Mouse (Mus musculus) c-Kit-positive CD71-positive TER-119-negative erythroid progenitor cells, embryonic 14.5 days (primary cell): ENCODE measurements around the gene Zfp524.
A peak's percentile ranks its signal among the peaks of the same experiment; 100 is the strongest.
"Not testable (repeated sequence)": the region's sequence is repeated elsewhere in the genome, so short reads cannot be mapped to it uniquely, and the experiment has no call there.

Experiments
- DNase-seq: peaks from one replicate; pipeline ENCODE4 v3.0.0-alpha.2; 2013; ENCODE audit warnings: low read depth

The Zfp524 gene

DNA sequence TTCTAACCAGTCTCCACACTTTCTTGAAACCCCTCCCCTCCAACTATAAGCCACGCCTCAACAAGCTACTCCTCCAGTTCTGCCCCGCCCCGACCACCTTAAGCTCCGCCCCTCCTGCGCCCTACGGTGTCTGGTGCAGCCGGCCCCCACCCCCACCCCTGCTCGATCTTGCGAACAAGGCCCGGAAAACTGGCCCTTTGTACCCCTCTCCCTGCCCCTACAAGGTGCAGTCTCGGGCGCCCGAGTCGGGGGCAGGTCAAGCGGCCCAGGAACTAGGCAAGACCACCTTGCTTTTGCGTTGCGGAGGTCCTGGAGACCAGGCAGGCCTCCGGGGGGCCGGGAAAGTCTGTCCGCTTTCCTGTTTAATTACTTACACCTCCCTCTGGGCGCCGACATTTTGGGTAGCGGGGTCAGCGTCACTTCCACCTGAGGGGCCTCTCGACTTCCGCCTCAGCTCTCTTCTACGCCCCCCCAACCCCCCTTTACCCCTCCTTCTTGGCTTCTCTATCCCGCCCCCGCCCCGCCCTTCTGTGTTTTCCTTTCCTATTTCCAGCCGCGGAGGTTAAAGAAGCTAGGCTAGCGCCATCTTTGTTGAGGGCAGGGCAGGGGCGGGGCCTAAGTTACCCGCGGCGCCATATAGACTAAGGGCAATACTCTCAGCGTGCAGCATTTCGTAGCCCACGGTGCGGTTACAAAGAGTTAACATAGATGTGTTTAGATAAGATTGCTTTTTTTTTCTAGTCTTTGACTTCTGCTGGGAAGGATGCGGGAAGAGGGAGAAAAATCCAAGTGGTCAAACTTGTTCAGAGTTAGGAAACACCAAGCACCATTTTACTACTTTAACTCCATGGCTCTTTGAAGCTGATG is at the start of gene Zfp524, which contains the start of gene Fiz1:
Gene Zfp524 (plus strand): TSS at position 165 of the 867 bp plus-strand sequence.
Gene Fiz1 (minus strand): TSS at position 447 of the 867 bp plus-strand sequence.
- DNase-seq: peak; percentile 97

DNA sequence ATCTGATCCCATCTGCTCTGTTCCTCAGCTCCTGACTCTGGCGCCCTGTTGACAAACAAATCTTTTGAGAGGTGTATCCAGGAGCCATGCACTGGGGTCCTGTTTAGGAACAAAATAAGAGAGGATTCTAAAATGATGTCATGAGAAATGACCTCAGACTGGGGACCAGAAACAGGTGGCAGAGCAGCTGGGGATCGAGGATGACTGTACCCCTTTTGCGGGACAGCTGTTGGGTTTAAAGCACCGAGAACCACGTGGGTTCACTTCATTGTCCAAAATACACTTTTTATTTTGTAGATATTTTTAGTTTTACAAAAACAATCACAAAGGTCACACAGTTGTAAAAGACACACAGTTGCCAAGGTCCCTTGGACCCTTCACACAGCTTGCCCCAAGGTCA is 49.2 kb upstream of the Zfp524 start:
- DNase-seq: no peak

DNA sequence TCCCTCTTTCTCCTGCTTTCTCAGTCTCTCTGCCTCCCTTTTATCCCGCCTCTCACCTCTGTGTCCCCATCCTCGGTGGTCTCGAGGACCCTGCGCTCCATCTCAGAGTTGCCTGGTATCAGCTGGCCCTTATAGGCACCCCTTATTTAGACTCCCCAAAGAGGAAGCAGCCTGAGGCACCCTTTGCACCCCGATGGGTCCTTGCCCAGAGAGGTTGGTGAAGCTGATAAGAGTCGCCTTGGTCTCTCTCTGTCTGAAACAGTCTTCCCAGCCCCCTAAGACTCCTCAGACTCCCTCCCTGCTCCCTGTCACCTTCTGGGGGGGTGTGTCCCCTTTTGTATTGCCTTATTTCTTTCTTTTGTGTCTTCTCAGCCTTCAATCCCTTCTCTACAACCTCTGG is 43.1 kb upstream of the Zfp524 start, which contains the start of gene Sbk3:
Gene Sbk3 (minus strand): TSS at position 101 of the 400 bp plus-strand sequence.
- no peak for DNase-seq

DNA sequence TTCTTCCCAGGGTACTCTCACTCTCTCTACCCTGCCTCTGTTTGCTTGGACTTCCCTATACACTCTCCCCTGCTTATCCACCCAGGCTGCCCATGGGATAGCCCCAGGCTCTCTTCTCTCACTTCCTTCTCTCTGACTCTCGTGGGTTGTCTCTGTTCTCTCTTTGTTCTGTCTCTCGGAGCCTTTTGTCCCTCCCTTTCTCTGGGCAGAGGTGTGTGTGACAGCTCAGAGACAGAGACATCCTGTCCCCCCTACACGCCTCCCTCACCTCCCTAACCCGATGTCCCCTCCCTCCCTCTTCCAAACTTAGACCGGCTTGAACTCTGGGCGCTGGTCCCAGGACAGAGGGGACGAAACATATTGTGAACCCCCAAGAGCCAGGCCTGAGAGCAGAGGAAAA is 42.5 kb upstream of the Zfp524 start:
- no peak for DNase-seq

DNA sequence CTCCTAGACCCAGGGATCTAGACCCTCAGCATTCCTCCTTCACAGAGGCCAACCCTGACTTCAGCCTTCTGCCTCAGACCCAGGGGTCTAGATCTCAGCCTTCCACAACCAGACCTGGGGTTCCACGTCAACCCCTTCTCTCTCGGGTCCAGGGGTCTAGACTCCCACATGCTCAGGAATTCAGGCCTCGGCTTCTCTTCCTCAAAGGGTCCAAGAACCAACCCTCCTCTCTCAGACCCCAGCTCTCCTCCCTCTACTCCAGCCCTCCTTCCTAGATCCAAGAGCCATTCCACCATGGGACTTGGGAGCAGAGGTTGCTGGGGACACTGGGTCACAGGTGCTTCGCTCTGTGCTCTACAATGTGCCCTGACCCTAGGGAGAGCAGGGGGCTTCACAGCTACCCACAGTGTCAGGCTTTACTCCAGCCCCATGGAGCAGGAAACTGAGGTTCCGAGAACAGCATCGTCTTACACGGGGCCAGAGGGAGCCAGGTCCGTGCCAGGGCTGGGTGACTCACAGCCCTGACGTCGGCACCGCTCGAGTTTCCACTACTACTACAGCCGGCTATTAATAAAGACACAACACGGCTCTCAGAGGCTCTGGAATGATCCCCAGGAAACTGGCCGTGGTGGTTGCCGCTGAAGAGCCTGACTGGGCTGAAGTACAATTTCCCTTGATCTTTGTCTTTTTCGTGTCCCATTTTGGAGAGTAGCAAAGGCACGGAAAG is 41.7 kb upstream of the Zfp524 start:
- DNase-seq: no peak

DNA sequence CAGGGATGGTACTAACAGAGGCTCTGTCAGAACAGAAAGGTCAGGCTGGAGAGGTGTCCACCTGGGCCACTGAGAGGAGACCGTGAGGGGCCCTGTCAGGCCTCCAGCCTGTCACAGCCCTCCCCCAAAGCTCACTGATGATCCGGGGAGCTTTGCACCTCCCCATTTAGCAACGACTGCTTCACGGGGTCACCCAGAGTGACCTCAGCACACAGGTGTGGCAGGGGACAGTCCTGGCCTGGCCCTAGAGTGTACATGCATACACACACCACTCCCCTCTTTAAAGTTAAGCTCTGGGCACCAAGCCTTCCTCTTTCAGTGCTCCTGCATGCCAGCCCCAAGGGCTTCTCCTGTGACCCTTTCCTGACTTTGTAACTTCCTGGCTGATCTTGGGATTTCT is 38.8 kb upstream of the Zfp524 start:
- DNase-seq: no peak

DNA sequence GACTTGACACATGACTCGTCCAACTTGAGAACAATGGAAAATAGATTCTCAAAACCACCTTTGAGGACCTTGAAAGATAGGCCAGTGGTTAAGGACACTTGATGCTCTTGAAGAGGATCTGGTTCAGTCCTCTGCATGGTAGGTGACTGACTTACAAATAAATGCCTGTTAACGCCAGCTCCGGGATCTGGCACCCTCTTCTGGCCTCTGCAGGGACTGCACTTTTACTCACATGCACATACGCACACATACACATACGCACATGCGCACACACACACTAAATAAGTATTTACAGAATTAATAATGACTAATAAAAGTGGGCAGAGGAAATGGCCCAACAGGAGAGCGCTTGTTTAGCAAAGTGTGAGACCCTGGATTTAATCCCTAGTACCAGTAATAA is 37.4 kb upstream of the Zfp524 start:
- DNase-seq: no peak

DNA sequence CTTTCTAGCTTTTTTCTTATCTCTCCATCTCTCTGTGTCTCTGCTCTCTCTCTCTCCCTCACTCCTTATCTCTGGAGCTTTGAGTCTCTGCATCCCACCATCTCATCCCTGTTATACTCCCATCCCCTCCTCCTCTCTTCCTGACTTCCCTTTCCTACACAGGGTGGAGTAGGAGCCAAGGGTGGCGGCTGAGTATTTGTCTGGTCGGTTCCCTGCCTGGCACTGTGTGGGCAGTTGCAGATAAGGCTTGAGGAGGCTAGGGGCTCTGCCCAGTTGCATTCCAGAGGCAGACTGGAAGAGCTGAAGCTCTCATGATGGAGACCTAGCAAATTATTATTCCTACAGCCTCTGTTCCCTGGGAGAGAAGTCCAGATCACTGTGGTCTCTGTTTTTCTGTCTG is 26.0 kb upstream of the Zfp524 start:
- DNase-seq: no peak

DNA sequence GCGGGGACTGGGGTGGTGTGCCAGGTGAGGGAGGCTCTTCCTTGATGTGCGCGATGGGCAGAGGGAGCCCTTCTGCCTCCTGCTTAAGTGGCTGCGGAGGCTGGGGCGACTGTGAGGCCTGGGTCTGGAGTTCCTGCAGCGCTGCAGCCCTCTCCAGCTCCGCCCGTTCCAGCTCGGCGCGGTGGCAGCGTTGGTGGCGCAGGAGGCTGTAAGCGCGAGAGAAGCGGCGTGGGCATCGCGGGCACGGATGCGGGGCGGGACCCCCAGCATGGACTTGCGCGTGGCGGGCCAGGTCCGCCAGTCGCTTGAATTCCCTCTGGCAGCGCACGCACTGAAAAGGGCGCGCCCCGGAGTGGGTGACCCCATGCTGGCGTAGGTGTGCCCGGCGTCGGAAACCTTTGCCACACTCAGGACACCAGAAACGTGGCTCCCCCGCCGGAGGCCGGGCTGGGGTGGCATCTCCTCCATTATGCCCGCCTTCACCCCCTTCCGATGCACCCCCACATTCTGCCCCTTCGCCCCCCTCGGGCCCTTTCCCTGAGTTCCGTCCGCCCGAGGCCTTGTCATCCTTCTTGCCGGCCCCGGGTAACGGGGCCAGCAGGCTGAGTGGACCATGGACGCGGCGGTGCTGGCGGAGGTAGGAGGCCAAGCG is 20.7 kb upstream of the Zfp524 start:
- DNase-seq: no peak

DNA sequence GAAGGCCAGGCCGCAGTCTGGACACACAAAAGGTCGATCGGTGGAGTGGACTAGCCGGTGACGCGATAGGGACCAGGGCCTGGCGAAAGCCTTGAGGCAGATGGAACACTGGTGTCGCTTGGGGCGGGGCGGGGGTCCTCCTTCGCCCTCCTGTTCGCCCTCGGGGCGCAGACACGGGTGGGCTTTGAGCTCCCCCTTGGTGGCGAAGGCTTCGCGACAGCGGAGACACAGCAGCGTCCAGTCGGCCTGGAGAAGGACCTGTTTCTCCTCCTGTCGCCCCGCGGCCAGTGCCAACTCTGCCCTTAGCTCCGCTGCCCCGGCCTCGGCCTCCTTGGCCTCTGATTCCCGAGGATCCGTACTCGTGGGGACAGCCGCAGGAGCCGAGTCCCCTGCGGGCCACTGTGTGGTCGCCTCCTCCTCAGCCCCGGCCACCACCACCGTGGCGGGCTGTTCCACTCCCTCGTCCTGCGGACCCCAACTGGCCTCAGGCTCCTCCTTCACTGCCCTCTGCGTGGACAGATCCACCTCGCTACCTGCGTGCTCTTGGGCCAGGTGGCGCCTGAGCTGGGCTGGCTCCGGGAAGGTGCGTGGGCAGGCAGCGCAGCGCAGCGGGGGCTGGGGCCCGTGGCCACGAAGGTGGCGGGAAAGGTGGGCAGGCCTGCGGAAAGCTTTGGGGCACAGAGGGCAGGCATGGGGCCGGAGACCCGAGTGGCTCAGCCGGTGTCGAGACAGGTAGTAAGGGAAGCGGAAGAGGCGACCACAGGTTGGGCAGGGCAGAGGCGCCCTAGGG is 20.0 kb upstream of the Zfp524 start:
- no peak for DNase-seq

DNA sequence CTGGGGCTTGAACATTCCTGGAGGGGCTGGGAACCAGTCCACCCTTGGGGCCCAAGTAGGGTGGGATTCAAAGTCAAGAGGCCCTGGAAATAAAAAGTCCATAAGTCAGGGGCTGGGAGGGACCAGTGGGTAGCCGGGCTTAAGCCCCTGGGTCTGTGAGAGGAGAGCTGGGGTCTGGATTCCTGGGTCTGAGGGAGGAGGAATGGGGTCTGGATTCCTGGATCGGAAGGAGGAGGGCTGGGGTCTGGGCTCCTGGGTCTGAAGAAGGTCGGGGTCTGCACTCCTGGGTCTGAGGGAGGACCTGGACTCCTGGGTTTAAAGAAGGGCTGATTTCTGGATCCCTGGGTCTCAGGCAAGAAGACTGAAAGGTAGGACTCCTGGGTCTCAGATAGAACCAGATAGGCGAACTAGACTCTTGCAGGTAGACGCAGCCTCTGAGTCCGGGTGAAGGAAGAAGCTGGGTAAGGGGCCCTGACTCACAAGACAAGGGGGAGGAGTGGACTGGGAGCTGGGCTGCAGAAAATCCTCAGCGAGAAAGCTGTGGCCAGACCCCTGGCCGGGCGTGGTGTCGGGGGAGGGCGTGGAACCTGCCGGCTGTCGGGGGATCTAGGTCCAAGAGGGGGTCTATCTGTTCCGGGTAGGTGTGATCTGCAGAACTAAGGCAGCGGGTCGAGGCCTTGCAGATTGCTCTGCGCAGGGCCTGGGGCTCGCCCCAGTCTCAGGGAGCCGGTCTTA is 18.8 kb upstream of the Zfp524 start:
- DNase-seq: no peak

DNA sequence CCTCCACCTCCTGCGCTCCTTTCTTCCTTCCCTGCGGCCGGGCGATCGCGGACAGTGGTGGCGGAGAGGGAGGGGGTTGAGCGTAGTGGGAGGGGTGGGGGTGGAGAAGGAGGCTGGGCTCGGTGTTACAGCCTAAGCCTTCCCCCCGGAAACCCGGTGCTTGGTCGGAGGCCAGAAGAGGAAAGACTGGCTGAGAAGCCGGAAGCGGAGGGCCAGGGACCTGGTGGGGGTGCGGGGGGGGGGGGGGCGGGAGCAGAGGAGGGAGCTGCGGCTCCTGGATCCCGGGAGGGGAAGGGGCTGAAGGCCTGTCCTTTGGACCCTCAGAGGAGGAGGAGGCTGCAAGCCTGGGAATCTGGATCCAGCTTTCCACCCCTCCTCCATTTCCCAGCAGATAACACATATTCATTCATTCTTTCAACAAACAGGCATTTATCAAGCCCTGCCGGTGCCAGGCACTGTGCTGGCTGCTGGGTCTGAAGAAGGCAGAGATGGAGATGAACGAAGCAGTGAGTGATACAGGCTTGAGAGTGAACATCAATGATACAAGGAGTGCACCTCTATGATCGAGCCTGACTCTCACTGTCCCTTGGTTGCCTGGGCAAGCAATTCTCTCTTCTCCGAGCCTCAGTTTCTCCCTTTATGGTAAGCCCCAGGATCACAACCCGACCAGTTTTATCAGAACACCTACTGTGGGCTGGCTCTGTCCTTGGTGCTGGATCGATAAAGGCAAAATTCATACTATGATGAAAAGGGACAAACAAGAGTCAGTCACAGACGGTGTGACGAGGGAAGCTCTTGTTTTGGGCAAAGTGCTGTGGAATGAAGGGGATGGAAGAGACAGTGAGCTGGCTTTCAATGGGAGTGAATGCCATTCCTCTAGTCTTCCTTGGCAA is 18.0 kb upstream of the Zfp524 start, which contains the start of gene Zfp579:
Gene Zfp579 (minus strand): TSS at position 156 of the 893 bp plus-strand sequence.
- DNase-seq: no peak

DNA sequence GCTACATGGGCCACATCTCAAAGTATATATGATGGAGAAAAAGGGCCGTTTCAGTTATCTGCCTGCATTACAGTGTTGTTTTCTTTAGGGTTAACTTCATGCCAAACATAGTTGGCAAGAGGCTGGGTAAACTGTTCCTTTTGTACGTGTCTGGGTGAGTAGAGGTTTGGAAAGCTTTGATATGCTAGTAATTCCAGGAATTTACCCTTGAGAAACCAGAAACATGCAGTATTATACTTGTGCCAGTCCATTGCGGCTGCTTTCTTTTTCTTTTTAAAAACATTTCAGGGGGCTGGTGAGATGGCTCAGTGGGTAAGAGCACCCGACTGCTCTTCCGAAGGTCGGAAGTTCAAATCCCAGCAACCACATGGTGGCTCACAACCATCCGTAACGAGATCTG is 17.3 kb upstream of the Zfp524 start:
- no peak for DNase-seq

DNA sequence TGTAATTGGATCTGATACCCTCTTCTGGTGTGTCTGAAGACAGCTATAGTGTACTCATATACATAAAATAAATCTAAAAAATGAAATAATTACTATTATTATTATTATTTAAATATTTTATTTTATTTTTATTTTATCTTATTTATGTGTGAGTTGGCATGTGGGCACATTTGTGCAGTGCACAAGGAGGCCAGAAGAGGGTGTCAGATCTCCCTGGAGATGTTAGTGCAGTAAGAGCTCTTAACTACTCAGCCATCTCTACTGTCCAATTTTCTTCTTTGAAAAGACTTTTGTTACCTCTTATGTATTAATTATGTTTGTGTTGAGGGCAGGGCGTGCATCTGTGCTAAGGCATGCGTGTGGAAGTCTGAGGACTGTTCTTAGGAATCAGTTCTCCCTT is 14.3 kb upstream of the Zfp524 start:
- DNase-seq: no peak

DNA sequence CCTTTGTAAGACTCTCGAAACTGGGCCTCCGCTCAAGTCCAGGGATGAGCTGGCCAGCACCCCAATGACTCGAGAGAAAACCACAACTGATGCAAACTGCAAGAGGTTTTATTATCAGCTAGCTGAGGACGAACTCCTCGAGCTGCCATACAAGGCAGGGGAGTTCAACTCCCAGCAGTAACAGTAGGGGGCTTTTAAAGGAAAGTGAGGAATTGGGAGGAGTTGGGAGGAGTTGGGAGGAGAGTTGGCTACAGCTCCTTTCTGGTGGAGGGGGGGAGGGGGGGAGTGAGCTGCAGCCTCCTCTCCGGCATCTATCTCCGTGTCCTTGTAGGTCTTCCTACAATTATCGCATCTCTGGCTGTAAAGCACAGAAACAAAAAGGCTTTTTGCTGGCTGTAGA is 11.3 kb upstream of the Zfp524 start:
- DNase-seq: not testable (repeated sequence)

DNA sequence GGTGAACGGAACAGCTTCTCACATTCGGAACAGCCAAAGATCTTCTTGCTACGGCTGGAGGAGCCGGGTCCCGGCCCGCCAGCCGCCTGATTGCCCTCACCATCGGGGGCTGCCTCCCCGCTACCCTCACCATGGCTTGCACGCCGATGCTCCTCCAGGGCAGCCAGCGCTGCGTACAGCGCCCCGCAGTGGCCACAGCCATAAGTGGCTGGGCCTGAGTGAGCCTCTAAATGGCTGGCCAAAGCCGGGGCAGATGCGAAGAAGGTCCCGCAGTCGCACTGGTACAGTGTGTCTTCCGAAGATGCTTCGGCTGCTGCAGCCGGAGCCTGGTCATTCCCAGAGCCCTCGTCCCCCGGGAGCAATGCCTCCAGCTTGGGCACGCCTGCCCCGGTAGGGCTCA is 6.0 kb upstream of the Zfp524 start:
- DNase-seq: no peak

DNA sequence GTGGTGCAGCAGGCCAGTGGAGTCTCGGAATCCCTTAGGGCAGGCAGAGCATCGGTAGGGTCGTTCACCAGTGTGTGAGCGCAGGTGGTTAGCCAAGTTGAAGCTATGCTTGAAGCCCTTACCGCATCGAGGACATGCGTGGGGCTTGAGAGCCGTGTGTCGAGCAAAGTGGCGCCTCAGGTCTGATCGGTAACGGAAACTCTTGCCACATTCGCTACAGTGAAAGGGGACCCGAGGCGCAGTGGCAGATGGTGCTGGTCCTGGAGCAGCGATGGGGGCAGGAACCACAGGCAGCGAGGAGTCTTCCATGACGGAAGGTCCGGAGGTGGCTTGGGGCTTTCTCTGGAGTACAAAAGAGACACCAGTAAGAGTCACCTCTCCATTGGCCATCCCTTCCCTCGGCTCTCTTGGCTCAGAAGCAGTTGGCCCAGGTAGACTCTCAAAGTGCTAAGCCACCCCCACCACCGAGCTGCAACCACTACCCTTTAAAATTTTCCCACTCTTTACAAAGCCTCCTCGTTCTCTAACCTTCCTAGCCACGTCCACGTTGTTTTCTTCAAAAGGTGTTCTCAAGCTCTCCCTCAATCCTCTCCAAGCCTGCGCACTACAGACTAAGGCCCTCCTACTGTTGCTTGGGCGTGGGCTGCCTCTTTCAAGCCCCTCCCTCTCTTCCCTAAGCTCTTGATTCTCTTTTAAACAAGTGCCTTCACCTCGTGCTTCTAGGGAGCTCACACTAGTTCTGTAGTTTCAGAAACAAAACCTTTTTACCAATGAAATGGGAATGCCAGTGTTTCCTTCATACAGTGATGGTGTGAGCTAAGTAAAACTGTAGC is 1.3 kb upstream of the Zfp524 start:
- no peak for DNase-seq

DNA sequence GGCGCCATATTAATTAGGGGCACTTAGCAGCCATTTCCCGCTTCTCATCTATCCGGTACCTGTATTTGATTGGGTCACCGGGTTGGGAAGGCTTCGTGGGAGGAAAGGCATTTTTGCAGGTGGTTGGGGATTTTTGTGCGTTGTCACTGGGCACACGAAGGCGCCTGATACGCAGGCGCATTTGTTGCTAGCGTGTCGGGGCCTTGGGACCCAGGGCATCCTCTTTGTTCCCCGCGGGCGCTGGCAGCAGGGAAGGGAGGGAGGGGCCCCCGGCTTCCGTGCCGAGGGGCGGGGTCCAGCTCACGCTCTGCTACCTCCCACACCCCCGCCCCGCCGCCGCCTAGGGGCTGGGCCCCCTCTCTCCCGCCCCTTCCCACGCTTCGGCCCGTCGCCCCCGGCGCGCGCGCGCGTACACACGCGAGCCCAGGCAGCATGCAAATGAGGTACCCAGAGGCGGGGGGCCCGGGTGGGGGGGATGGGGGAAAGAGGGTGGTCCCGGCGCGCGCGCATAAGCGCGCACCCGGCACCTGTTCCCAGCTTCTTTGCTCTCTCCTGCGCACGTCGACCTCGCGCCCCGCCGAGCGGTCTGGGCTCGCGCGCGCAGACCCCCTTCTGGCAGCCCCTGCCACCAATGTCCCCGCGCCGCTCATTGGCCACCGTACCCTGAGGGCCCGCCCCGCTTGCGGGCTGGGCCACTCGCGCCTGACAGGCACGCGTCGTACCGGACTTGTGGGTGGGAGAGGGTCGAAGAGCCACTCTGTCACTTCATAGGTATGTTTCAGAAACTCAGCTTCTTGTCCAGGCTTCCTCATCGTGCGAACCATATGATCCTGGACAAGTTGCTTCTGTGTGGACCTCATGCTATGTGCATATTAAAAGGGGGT is 1.1 kb downstream of the Zfp524 start, which contains the start of gene Gm44973:
Gene Gm44973 (plus strand): TSS at position 379 of the 884 bp plus-strand sequence.
- peak; percentile 90 for DNase-seq
